Mouse (Mus musculus): ENCODE measurements at regions not wholly inside any gene's neighbourhood (a gene's known extent, or its start where the extent isn't known, plus 50 kb on each side); places are given as distances from the start of the nearest gene placed in this dataset.

DNA sequence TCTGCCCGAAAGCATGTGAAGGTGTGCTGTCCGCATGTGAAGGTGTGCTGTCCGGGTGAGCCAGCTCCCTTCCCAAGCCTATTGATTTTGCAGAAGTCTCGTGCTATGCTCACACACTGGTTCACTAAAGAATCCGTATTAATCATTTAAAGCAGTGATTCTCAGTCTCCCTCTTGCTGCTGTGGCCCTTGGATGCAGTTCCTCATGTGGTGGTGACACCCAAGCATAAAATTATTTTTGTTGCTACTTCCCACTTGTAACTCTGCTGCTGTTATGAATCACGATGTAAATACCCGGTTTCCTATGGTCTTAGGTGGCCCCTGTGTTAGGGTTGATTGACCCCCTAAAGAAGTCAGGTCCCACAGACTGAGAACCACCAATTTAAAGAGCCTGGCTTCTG is 55.7 kb upstream of the Emb start:
- 85% methylated on average over 7 of the region's 7 CpGs for WGBS
- no peak for ATAC-seq (ENCODE audit: low read depth)

DNA sequence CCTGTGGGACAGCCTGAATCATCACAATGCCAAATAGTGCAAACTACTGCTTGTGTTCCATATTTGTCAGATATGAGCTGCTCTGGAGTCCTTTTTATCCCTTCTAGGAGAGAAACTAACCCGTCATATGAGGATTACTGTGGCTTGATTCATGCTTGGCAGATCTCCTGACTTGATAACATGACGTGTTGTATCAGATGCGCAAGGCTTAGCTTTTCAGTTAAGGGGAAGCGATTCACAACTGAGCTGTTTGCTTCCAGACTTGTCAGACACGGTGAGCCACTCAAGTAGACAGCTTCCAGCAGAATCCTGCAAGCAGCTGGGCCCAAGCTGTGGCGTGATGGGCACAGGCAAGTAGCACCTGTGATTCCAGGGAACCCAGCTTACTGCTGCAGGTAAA is 64.5 kb upstream of the Emb start:
- 53% methylated on average over 6 of the region's 6 CpGs for WGBS
- Histone ChIP-seq H3K36me3 (ENCODE audit: control insufficient read depth, insufficient read depth, low read length) (no peaks in the 10 kb centered on the region), H3K9me3 (ENCODE audit: control insufficient read depth, low read length) (no peaks in the 10 kb centered on the region), H3K9ac (ENCODE audit: low read length) (no peak overlapping the region), H3K4me2 (ENCODE audit: low read depth, low read length) (no peak overlapping the region), H3K4me3 (ENCODE audit: low read length) (no peak overlapping the region), H3K27ac (ENCODE audit: low read length) (no peak overlapping the region), H3K27me3 (ENCODE audit: control insufficient read depth, insufficient read depth, low read depth, low read length) (no peaks in the 10 kb centered on the region), H3K4me1 (replicated peaks; ENCODE audit: control insufficient read depth, insufficient read depth, low read length) (no peaks in the 10 kb centered on the region)
- no peak for ATAC-seq (ENCODE audit: low read depth)

More for the DNA sequence above, 55.7 kb upstream of the Emb start:
- Histone ChIP-seq H3K9ac (ENCODE audit: low read length) (no peak overlapping the region), H3K27me3 (ENCODE audit: control insufficient read depth, insufficient read depth, low read depth, low read length) (no peaks in the 10 kb centered on the region), H3K27ac (ENCODE audit: low read length) (no peak overlapping the region), H3K9me3 (ENCODE audit: control insufficient read depth, low read length) (no peaks in the 10 kb centered on the region), H3K4me3 (ENCODE audit: low read length) (no peak overlapping the region), H3K36me3 (ENCODE audit: control insufficient read depth, insufficient read depth, low read length) (no peaks in the 10 kb centered on the region), H3K4me2 (ENCODE audit: low read depth, low read length) (no peak overlapping the region), H3K4me1 (replicated peaks; ENCODE audit: control insufficient read depth, insufficient read depth, low read length) (no peaks in the 10 kb centered on the region)

DNA sequence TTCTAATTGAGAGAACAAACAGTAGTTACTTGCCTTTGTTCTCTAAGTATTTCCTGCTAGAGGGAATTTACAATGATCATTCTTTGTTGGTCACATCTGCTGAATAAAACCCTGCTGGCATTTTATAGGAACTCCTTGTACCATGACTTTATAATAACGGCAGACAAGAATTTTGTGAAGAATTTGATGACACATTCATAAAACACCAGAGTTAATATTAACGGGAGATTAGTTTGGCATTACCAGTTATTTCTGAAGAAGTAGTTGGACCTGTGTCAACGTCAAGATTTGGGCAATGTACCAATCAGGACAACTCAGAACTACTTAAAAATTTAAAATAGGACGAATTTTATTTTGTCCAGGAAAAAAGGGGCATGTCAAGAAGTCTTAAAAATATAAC is 65.1 kb upstream of the Emb start:
- H3K9ac ChIP-seq (ENCODE audit: low read length) = no peak overlapping the region
- no peak overlapping the region for H3K4me3 ChIP-seq (ENCODE audit: low read length)
- no peaks in the 10 kb centered on the region for H3K36me3 ChIP-seq (ENCODE audit: control insufficient read depth, insufficient read depth, low read length)
- H3K9me3 ChIP-seq (ENCODE audit: control insufficient read depth, low read length) = no peaks in the 10 kb centered on the region
- no peaks in the 10 kb centered on the region for H3K27me3 ChIP-seq (ENCODE audit: control insufficient read depth, insufficient read depth, low read depth, low read length)
- H3K4me2 ChIP-seq (ENCODE audit: low read depth, low read length) = no peak overlapping the region
- no peak for ATAC-seq (ENCODE audit: low read depth)
- no peaks in the 10 kb centered on the region for H3K4me1 ChIP-seq (replicated peaks; ENCODE audit: control insufficient read depth, insufficient read depth, low read length)
- 56% methylated on average over 4 of the region's 4 CpGs for WGBS
- H3K27ac ChIP-seq (ENCODE audit: low read length) = no peak overlapping the region

DNA sequence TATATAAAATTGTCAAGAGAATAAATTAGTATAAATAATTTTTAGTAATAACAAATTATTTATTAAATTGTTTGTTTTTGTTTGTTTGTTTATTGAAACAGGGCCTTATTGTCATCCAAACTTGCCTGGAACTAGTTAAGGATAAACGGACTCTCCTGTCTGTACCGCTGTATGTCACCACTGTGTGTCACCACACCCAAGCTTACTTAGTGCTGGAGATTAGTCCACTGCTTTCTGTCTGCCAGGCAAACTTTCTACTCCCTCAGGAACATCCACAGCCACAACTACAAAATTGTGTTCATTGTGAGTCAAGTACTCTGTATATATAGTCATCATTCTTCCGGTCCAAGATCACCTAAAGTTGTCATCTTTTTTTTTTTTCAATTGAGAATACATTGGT is 74.0 kb upstream of the Emb start:
- no peak overlapping the region for H3K9ac ChIP-seq (ENCODE audit: low read length)

DNA sequence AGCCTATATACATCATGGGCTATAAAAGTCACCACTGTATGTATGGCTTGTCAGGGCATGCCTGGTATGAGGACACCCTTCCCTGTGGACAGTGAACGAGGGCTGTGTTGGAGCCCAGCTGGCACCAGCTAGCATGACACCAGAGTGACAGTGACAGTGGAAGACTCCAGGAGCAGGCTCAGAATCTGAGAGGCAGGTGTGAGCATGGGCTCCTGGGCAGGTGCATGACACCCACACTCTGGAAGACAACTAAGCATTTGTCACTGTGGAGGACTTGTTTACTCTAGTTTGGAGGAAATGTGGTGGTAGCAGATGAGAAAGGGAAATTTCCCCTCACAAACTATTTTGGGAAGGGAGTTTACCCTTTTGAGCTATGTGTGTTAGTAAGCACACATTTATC is 76.2 kb upstream of the Emb start:
- H3K4me1 ChIP-seq (replicated peaks; ENCODE audit: control insufficient read depth, insufficient read depth, low read length) = no peaks in the 10 kb centered on the region
- H3K36me3 ChIP-seq (ENCODE audit: control insufficient read depth, insufficient read depth, low read length) = no peaks in the 10 kb centered on the region
- H3K27ac ChIP-seq (ENCODE audit: low read length) = no peak overlapping the region
- 36% methylated on average over 1 of the region's 1 CpGs for WGBS
- no peaks in the 10 kb centered on the region for H3K9me3 ChIP-seq (ENCODE audit: control insufficient read depth, low read length)
- no peak overlapping the region for H3K9ac ChIP-seq (ENCODE audit: low read length)
- no peak for ATAC-seq (ENCODE audit: low read depth)
- no peaks in the 10 kb centered on the region for H3K27me3 ChIP-seq (ENCODE audit: control insufficient read depth, insufficient read depth, low read depth, low read length)
- no peak overlapping the region for H3K4me3 ChIP-seq (ENCODE audit: low read length)
- no peak overlapping the region for H3K4me2 ChIP-seq (ENCODE audit: low read depth, low read length)

More for the DNA sequence above, 74.0 kb upstream of the Emb start:
- Histone ChIP-seq H3K4me3 (ENCODE audit: low read length) (no peak overlapping the region), H3K27me3 (ENCODE audit: control insufficient read depth, insufficient read depth, low read depth, low read length) (no peaks in the 10 kb centered on the region), H3K27ac (ENCODE audit: low read length) (no peak overlapping the region), H3K4me1 (replicated peaks; ENCODE audit: control insufficient read depth, insufficient read depth, low read length) (no peaks in the 10 kb centered on the region), H3K9me3 (ENCODE audit: control insufficient read depth, low read length) (no peaks in the 10 kb centered on the region), H3K36me3 (ENCODE audit: control insufficient read depth, insufficient read depth, low read length) (no peaks in the 10 kb centered on the region), H3K4me2 (ENCODE audit: low read depth, low read length) (no peak overlapping the region)
- WGBS = 81% methylated on average over 3 of the region's 3 CpGs
- ATAC-seq (ENCODE audit: low read depth) = no peak

DNA sequence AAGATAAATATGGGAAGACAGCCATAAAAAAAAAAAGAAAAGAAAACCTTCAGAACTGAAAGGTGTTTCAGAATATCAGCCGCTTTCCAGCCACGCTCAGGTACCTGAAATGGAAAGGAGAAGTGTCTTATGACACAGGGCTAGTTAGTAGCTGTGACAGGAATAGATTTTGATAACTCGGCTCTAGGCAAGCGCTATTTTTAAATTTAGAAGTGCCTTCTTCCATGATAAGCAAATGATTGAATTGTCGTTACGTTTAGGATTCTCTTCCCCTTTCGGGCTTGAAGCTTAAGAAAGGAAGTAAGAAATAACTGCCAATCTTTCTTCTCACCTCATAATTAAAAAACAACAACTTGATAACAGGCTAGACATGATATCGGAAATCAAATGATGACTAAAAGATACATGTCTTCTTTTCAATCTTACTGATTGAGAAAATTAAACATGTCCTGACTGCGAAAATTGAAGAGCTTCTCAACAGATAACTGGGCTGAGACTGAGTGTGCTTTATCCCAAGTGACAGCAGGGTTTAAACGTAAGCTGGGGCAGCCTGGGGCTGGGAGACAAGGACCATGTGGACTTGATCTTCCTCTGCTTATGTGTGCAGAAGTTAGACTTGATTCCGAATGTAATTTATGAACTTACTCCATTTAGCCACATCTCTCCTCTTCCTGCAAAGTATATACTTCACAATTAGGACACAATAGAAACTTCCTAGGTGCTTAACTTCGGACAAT is 80.4 kb upstream of the Emb start:
- ATAC-seq (ENCODE audit: low read depth) = no peak

DNA sequence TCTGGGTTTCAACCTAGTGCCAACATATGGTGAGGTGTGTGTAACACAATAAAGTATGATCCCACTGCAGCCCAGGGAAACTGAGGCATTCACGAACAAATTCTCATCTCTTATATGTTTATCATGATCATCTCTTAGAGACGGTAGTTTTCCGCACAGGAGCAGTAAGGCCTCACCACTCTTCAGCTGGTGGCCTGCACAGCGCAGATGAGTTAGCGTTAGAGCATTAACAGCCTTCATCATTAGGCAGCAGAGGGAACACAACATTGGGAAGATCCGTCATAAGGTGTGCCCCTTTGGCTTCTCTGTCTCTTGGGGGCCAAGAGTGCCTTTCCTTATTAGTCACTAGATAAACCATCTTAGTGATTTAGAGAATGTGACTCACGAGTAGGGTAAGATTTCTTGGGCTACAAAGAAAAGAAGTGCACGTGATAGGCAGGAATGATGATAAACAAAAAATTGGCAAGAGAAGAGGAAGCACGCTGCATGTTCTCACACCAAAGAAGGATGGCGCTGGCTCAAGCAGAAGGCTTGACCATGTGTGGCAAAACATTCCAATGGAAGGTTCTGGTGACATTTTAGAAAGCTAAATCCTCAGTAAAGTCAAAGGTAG is 81.1 kb upstream of the Emb start:
- H3K27me3 ChIP-seq (ENCODE audit: control insufficient read depth, insufficient read depth, low read depth, low read length) = no peaks in the 10 kb centered on the region
- no peaks in the 10 kb centered on the region for H3K9me3 ChIP-seq (ENCODE audit: control insufficient read depth, low read length)
- H3K4me1 ChIP-seq (replicated peaks; ENCODE audit: control insufficient read depth, insufficient read depth, low read length) = no peaks in the 10 kb centered on the region
- H3K9ac ChIP-seq (ENCODE audit: low read length) = no peak overlapping the region
- no peaks in the 10 kb centered on the region for H3K36me3 ChIP-seq (ENCODE audit: control insufficient read depth, insufficient read depth, low read length)
- no peak overlapping the region for H3K4me3 ChIP-seq (ENCODE audit: low read length)
- H3K4me2 ChIP-seq (ENCODE audit: low read depth, low read length) = no peak overlapping the region
- ATAC-seq (ENCODE audit: low read depth) = 0 out of 2 replicates have a peak, but pooled peaks have one; percentile 31
- H3K27ac ChIP-seq (ENCODE audit: low read length) = no peak overlapping the region
- WGBS = 55% methylated on average over 10 of the region's 10 CpGs

More for the DNA sequence above, 80.4 kb upstream of the Emb start:
- H3K9ac ChIP-seq (ENCODE audit: low read length) = no peak overlapping the region
- no peaks in the 10 kb centered on the region for H3K4me1 ChIP-seq (replicated peaks; ENCODE audit: control insufficient read depth, insufficient read depth, low read length)
- H3K27ac ChIP-seq (ENCODE audit: low read length) = no peak overlapping the region
- H3K4me2 ChIP-seq (ENCODE audit: low read depth, low read length) = no peak overlapping the region
- H3K4me3 ChIP-seq (ENCODE audit: low read length) = no peak overlapping the region
- WGBS = 35% methylated on average over 12 of the region's 12 CpGs
- H3K9me3 ChIP-seq (ENCODE audit: control insufficient read depth, low read length) = no peaks in the 10 kb centered on the region
- H3K27me3 ChIP-seq (ENCODE audit: control insufficient read depth, insufficient read depth, low read depth, low read length) = no peaks in the 10 kb centered on the region
- no peaks in the 10 kb centered on the region for H3K36me3 ChIP-seq (ENCODE audit: control insufficient read depth, insufficient read depth, low read length)

DNA sequence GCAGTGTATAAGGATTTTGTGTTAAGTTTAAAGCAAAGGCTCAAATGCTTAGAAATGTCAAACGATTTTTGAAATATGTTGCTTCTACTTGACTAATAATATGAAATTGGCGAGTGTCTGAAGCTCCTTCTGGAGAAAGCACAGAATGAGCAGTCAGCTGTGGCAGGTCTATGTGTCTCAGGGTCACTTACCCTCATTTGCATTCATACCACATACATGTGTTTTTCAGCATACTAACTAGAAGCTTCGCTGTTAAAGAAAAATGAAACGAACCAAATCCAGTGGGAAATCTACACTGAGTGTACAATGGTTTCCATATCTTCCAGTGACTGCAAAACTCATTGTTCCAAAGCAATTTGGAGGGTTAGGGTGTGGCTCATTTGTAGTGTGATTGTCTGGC is 88.7 kb upstream of the Emb start:
- H3K4me3 ChIP-seq (ENCODE audit: low read length) = no peak overlapping the region
- no peak overlapping the region for H3K27ac ChIP-seq (ENCODE audit: low read length)
- no peaks in the 10 kb centered on the region for H3K36me3 ChIP-seq (ENCODE audit: control insufficient read depth, insufficient read depth, low read length)
- H3K4me2 ChIP-seq (ENCODE audit: low read depth, low read length) = no peak overlapping the region
- H3K4me1 ChIP-seq (replicated peaks; ENCODE audit: control insufficient read depth, insufficient read depth, low read length) = no peaks in the 10 kb centered on the region
- ATAC-seq (ENCODE audit: low read depth) = no peak
- H3K9me3 ChIP-seq (ENCODE audit: control insufficient read depth, low read length) = no peaks in the 10 kb centered on the region
- no peak overlapping the region for H3K9ac ChIP-seq (ENCODE audit: low read length)
- WGBS = 73% methylated on average over 4 of the region's 4 CpGs
- H3K27me3 ChIP-seq (ENCODE audit: control insufficient read depth, insufficient read depth, low read depth, low read length) = no peaks in the 10 kb centered on the region

DNA sequence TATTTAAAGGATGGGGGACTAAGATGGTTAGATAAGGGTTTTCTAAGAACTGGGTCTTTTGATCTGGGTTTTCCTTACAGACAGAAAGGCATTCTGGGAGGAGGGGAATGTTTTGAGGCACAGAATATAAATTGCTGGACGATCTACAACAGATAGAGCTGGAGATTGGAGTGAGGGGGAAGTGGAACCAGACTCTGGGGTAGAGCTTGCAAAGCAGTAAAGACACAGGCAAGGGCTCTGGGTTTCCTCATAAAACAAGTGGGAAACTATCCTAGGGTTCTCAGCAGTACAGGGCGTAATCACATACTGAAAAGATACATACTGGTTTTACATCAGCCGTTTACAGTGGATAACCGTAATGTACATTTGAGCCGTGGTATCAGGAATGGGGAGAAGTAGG is 89.5 kb upstream of the Parp8 start:
- H3K27me3 ChIP-seq (ENCODE audit: control insufficient read depth, insufficient read depth, low read depth, low read length) = no peaks in the 10 kb centered on the region
- no peaks in the 10 kb centered on the region for H3K36me3 ChIP-seq (ENCODE audit: control insufficient read depth, insufficient read depth, low read length)
- 85% methylated on average over 5 of the region's 5 CpGs for WGBS
- H3K27ac ChIP-seq (ENCODE audit: low read length) = no peak overlapping the region
- H3K4me1 ChIP-seq (replicated peaks; ENCODE audit: control insufficient read depth, insufficient read depth, low read length) = no peaks in the 10 kb centered on the region
- no peaks in the 10 kb centered on the region for H3K9me3 ChIP-seq (ENCODE audit: control insufficient read depth, low read length)
- no peak overlapping the region for H3K9ac ChIP-seq (ENCODE audit: low read length)
- H3K4me3 ChIP-seq (ENCODE audit: low read length) = no peak overlapping the region
- H3K4me2 ChIP-seq (ENCODE audit: low read depth, low read length) = no peak overlapping the region
- no peak for ATAC-seq (ENCODE audit: low read depth)
